Mouse (Mus musculus) embryonic fibroblast, embryonic 13.5 days (primary cell): ENCODE results near the gene Spock2.

Source experiments
- CTCF ChIP-seq: IDR thresholded peaks from 2 replicates; pipeline ENCODE4 v1.5.1; 2011; ENCODE audit warnings: mild to moderate bottlenecking, control low read depth, low read length, moderate library complexity, borderline replicate concordance; ENCODE audit not compliant: insufficient read depth
- POLR2A ChIP-seq: IDR thresholded peaks from 2 replicates; pipeline ENCODE4 v1.6.1; 2011; ENCODE audit warnings: low read depth, mild to moderate bottlenecking, control low read depth, low read length, moderate library complexity

DNA sequence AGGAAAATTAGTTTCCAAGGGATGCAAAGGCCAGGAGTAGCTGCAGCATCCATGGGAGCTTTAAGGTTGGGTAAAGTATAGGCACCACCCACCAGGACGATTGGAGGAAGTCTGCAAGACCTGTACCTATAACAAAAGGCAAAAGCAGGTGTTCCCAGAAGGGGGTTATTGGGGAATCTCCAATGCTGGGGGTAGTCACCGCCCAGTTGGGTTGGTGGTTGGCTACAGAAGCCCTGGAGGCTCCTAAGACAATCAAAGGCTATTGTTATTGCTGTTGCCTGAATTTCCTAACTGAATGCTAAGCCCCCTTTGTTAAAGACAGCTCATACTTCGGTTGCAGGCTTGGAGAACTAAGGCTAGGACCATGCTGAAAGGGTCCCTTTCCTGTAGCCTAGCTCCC lies 60.0 kb downstream of the Spock2 start:
- TF ChIP-seq CTCF: no peak
- no peak for TF ChIP-seq POLR2A
